In the genomic region with DNA sequence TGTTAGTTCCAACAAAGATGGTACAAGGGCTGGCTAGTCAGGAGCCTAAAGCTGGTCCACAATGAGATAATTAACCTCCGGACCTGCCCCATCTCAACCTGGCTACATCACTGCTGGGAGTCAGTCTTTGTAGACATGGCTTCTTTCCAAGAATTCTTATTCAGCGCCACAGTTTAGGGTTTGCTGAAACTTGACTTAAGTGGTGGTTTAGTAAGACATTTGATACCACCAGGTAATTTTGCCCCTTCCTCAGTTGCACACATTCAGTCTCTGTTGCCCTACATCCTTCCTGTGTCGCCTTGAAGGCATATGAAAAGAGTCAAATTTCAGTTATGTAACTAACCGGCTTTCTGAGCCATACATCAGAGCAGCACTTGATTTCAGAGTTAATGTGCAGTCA, we compare ENCODE assay signal across 24 mouse cellular contexts.
A peak's percentile ranks its signal among the peaks of the same experiment; 100 is the strongest.
DNase-seq lines count a peak whose midpoint lies in the region; ATAC-seq and TF ChIP-seq lines count a peak whose summit lies in the region.
"Had no signal": no experiment of that assay in that cellular context is flagged by ENCODE, and none has a peak within 500 bp of the region (broad histone marks: within the 10 kb centered on the region; RNA-seq: fewer than 3 reads in every experiment).

No protein-coding gene starts in this region.

- H3K27me3 ChIP-seq in embryonic facial prominence, embryonic 12.5 days, result no peaks in the 10 kb centered on the region
- H3K27me3 ChIP-seq in limb, embryonic 12.5 days, result no peaks in the 10 kb centered on the region
- H3K27me3 ChIP-seq in lung, postnatal 0 days (replicated peaks; ENCODE audit: insufficient read depth, low read length), result no peaks in the 10 kb centered on the region
- H3K27me3 ChIP-seq: forebrain, embryonic 13.5 days; hindbrain, embryonic 13.5 days had no signal

- 0 out of 2 replicates have a peak, but pooled peaks have one; percentile 60 for ATAC-seq in embryonic facial prominence, embryonic 12.5 days (ENCODE audit: insufficient number of reproducible peaks, insufficient read depth, low FRiP score, low TSS enrichment)
- 0 out of 2 replicates have a peak, but pooled peaks have one; percentile 42 for ATAC-seq in limb, embryonic 12.5 days (ENCODE audit: insufficient number of reproducible peaks, insufficient read depth, low FRiP score, low TSS enrichment, low read depth)
- no peak for ATAC-seq in lung, postnatal 0 days
- ATAC-seq: activated CD4-positive, CD25-positive, alpha-beta regulatory T cell, adult 4 months; forebrain, embryonic 13.5 days; forebrain, embryonic 16.5 days; hindbrain, embryonic 16.5 days; inflammation-experienced regulatory T-cells, adult 6 months; intestine, embryonic 16.5 days had no signal

- H3K27ac ChIP-seq in embryonic facial prominence, embryonic 12.5 days, result 0 out of 2 replicates have a peak overlapping the region, but pooled peaks have one; percentile 36
- 0 out of 2 replicates have a peak overlapping the region, but pooled peaks have one; percentile 51 for H3K27ac ChIP-seq in limb, embryonic 12.5 days
- H3K27ac ChIP-seq in lung, postnatal 0 days (ENCODE audit: low read length), result no peak overlapping the region
- H3K27ac ChIP-seq: forebrain, embryonic 13.5 days; hindbrain, embryonic 10.5 days; hindbrain, embryonic 13.5 days had no signal

- H3K9me3 ChIP-seq in embryonic facial prominence, embryonic 12.5 days, result no peaks in the 10 kb centered on the region
- H3K9me3 ChIP-seq in limb, embryonic 12.5 days, result no peaks in the 10 kb centered on the region
- H3K9me3 ChIP-seq in lung, postnatal 0 days (ENCODE audit: low read length), result no peaks in the 10 kb centered on the region
- H3K9me3 ChIP-seq: forebrain, embryonic 13.5 days; hindbrain, embryonic 10.5 days; hindbrain, embryonic 13.5 days had no signal

- intact Hi-C loops in heart, postnatal 10 days (cut with DNase I), result no loop called here

- TF ChIP-seq EP300 in lung, postnatal 0 days (IDR thresholded peaks at IDR 0.05), result no peak

- no peak overlapping the region for H3K4me3 ChIP-seq in embryonic facial prominence, embryonic 12.5 days
- H3K4me3 ChIP-seq in limb, embryonic 12.5 days (replicated peaks), result no peak overlapping the region
- H3K4me3 ChIP-seq in lung, postnatal 0 days (ENCODE audit: low read depth, low read length), result no peak overlapping the region
- H3K4me3 ChIP-seq: erythroblast, embryonic 14.5 days; forebrain, embryonic 13.5 days; hindbrain, embryonic 10.5 days; hindbrain, embryonic 13.5 days had no signal

- WGBS in embryonic facial prominence, embryonic 12.5 days, result 33% methylated on average over 4 of the region's 4 CpGs
- 28% methylated on average over 4 of the region's 4 CpGs for WGBS in limb, embryonic 12.5 days
- 67% methylated on average over 4 of the region's 4 CpGs for WGBS in lung, postnatal 0 days

- no peaks in the 10 kb centered on the region for H3K36me3 ChIP-seq in embryonic facial prominence, embryonic 12.5 days
- H3K36me3 ChIP-seq in limb, embryonic 12.5 days, result no peaks in the 10 kb centered on the region
- no peaks in the 10 kb centered on the region for H3K36me3 ChIP-seq in lung, postnatal 0 days (ENCODE audit: insufficient read depth, low read length)
- H3K36me3 ChIP-seq: hindbrain, embryonic 10.5 days had no signal

- peaks cover 12% of the 10 kb centered on the region; the same call in 1 of the 2 replicates for H3K4me1 ChIP-seq in embryonic facial prominence, embryonic 12.5 days
- peaks cover 9% of the 10 kb centered on the region for H3K4me1 ChIP-seq in limb, embryonic 12.5 days (replicated peaks)
- H3K4me1 ChIP-seq in lung, postnatal 0 days (ENCODE audit: insufficient read depth, low read depth, low read length), result no peaks in the 10 kb centered on the region
- H3K4me1 ChIP-seq: hindbrain, embryonic 10.5 days; hindbrain, embryonic 13.5 days had no signal

- peak; percentile 33 for DNase-seq in hindlimb bud, embryonic 11.5 days (ENCODE audit: extremely low spot score, low read depth, low spot score)
- no peak for DNase-seq in heart, postnatal 10 days
- DNase-seq in kidney, postnatal 36 days, result no peak
- DNase-seq in lung, postnatal 0 days (ENCODE audit: low spot score), result no peak
- DNase-seq: adrenal gland, adult 8-10 months; adrenal gland, postnatal 36 days; cerebellum, adult 18-20 months; cerebellum, adult 9-10 months; cerebellum, postnatal 14 days; gastrocnemius, postnatal 14 days; heart, adult 11 months; heart, postnatal 36 days had no signal

- TF ChIP-seq CTCF in lung, postnatal 0 days (IDR thresholded peaks at IDR 0.05), result no peak

- H3K4me2 ChIP-seq in embryonic facial prominence, embryonic 12.5 days (replicated peaks), result no peak overlapping the region
- H3K4me2 ChIP-seq in limb, embryonic 12.5 days, result no peak overlapping the region
- H3K4me2 ChIP-seq in lung, postnatal 0 days (replicated peaks; ENCODE audit: low read depth, low read length), result no peak overlapping the region
- H3K4me2 ChIP-seq: forebrain, embryonic 13.5 days; heart, embryonic 11.5 days; hindbrain, embryonic 13.5 days had no signal

- no peak overlapping the region for H3K9ac ChIP-seq in embryonic facial prominence, embryonic 12.5 days
- H3K9ac ChIP-seq in limb, embryonic 12.5 days (replicated peaks), result no peak overlapping the region
- no peak overlapping the region for H3K9ac ChIP-seq in lung, postnatal 0 days (replicated peaks; ENCODE audit: low read depth)
- H3K9ac ChIP-seq: forebrain, embryonic 13.5 days; hindbrain, embryonic 13.5 days had no signal
